8 mouse cellular contexts compared by ENCODE assay signal in genomic region chr9:106370620-106371383, GRCm38 (mm10). TPM values are rescaled to one million over a fixed set of nuclear protein-coding genes. Genes with fewer than 3 reads are reported as not detected.
A peak's percentile ranks its signal among the peaks of the same experiment; 100 is the strongest.
DNase-seq lines count a peak whose midpoint lies in the region; ATAC-seq lines count a peak whose summit lies in the region.

No protein-coding gene starts in this region.

- ATAC-seq in kidney, embryonic 16.5 days (ENCODE audit: low FRiP score, low TSS enrichment), result no peak
- no peak for ATAC-seq in embryonic facial prominence, embryonic 11.5 days (replicated peaks; ENCODE audit: insufficient number of reproducible peaks, low FRiP score, low TSS enrichment, low read depth)
- no peak for ATAC-seq in hindbrain, embryonic 13.5 days (ENCODE audit: low FRiP score)
- ATAC-seq in midbrain, embryonic 14.5 days (ENCODE audit: low FRiP score, low TSS enrichment), result no peak
- no peak for ATAC-seq in megakaryocyte progenitor cell, adult 5-6 weeks (replicated peaks; ENCODE audit: poor library complexity)

- no peak for DNase-seq in kidney, postnatal 36 days
- DNase-seq in embryonic facial prominence, embryonic 11.5 days (ENCODE audit: low spot score), result no peak
- DNase-seq in midbrain, embryonic 14.5 days, result no peak
- DNase-seq in cerebellum, adult 11 months, result no peak
- DNase-seq in gastrocnemius, postnatal 4 days (ENCODE audit: low spot score in 2 of 2), result no peak

- H3K27ac ChIP-seq in kidney, embryonic 16.5 days (ENCODE audit: low read length), result peak overlapping the region; percentile 89
- H3K27ac ChIP-seq in embryonic facial prominence, embryonic 11.5 days (replicated peaks; ENCODE audit: low read depth, low read length), result peak overlapping the region; percentile 10
- no peak overlapping the region for H3K27ac ChIP-seq in hindbrain, embryonic 13.5 days
- H3K27ac ChIP-seq in midbrain, embryonic 14.5 days (replicated peaks; ENCODE audit: low read depth, low read length), result no peak overlapping the region; the same call in 1 of the 2 replicates

- peaks cover 31% of the 10 kb centered on the region for H3K36me3 ChIP-seq in kidney, embryonic 16.5 days (ENCODE audit: insufficient read depth, low read length)
- peaks cover 9% of the 10 kb centered on the region for H3K36me3 ChIP-seq in embryonic facial prominence, embryonic 11.5 days (replicated peaks; ENCODE audit: control insufficient read depth, insufficient read depth, low read depth, low read length)
- H3K36me3 ChIP-seq in hindbrain, embryonic 13.5 days, result peaks cover 41% of the 10 kb centered on the region
- peaks cover 35% of the 10 kb centered on the region for H3K36me3 ChIP-seq in midbrain, embryonic 14.5 days (ENCODE audit: control insufficient read depth, insufficient read depth, low read length)

- WGBS in kidney, embryonic 16.5 days, result 73% methylated on average over 30 of the region's 30 CpGs
- 67% methylated on average over 30 of the region's 30 CpGs for WGBS in embryonic facial prominence, embryonic 11.5 days
- 88% methylated on average over 30 of the region's 30 CpGs for WGBS in hindbrain, embryonic 13.5 days
- WGBS in midbrain, embryonic 14.5 days, result 88% methylated on average over 30 of the region's 30 CpGs

- H3K4me2 ChIP-seq in kidney, embryonic 16.5 days (replicated peaks; ENCODE audit: low read depth, low read length), result peak overlapping the region; percentile 97
- peak overlapping the region; percentile 90 for H3K4me2 ChIP-seq in embryonic facial prominence, embryonic 11.5 days (ENCODE audit: low read depth, low read length)
- peak overlapping the region; percentile 95 for H3K4me2 ChIP-seq in hindbrain, embryonic 13.5 days
- peak overlapping the region; percentile 95 for H3K4me2 ChIP-seq in midbrain, embryonic 14.5 days (ENCODE audit: low read length)

- H3K9me3 ChIP-seq in kidney, embryonic 16.5 days (ENCODE audit: low read length), result no peaks in the 10 kb centered on the region
- no peaks in the 10 kb centered on the region for H3K9me3 ChIP-seq in embryonic facial prominence, embryonic 11.5 days (replicated peaks; ENCODE audit: control insufficient read depth, low read length)
- no peaks in the 10 kb centered on the region for H3K9me3 ChIP-seq in hindbrain, embryonic 13.5 days
- no peaks in the 10 kb centered on the region for H3K9me3 ChIP-seq in midbrain, embryonic 14.5 days (ENCODE audit: control insufficient read depth, low read length)

- peak overlapping the region; percentile 87 for H3K9ac ChIP-seq in kidney, embryonic 16.5 days (replicated peaks; ENCODE audit: low read length)
- H3K9ac ChIP-seq in embryonic facial prominence, embryonic 11.5 days (replicated peaks; ENCODE audit: low read length), result peak overlapping the region; percentile 98
- H3K9ac ChIP-seq in hindbrain, embryonic 13.5 days, result peak overlapping the region; percentile 96
- H3K9ac ChIP-seq in midbrain, embryonic 14.5 days (replicated peaks; ENCODE audit: low read length), result peak overlapping the region; percentile 88; the same call in 1 of the 2 replicates

- H3K4me3 ChIP-seq in kidney, embryonic 16.5 days (ENCODE audit: low read length), result peak overlapping the region; percentile 76
- peak overlapping the region; percentile 98 for H3K4me3 ChIP-seq in embryonic facial prominence, embryonic 11.5 days (ENCODE audit: low read depth, low read length)
- peak overlapping the region; percentile 86 for H3K4me3 ChIP-seq in hindbrain, embryonic 13.5 days
- H3K4me3 ChIP-seq in midbrain, embryonic 14.5 days (replicated peaks; ENCODE audit: low read depth, low read length), result peak overlapping the region; percentile 76

- no peaks in the 10 kb centered on the region for H3K27me3 ChIP-seq in kidney, embryonic 16.5 days (ENCODE audit: insufficient read depth, low read length)
- H3K27me3 ChIP-seq in embryonic facial prominence, embryonic 11.5 days (ENCODE audit: control insufficient read depth, insufficient read depth, low read length), result no peaks in the 10 kb centered on the region
- 0 out of 2 replicates have a peak, but pooled peaks cover 5% of the 10 kb centered on the region for H3K27me3 ChIP-seq in hindbrain, embryonic 13.5 days
- H3K27me3 ChIP-seq in midbrain, embryonic 14.5 days (ENCODE audit: control insufficient read depth, insufficient read depth, low read length), result no peaks in the 10 kb centered on the region

- peaks cover 37% of the 10 kb centered on the region for H3K4me1 ChIP-seq in kidney, embryonic 16.5 days (ENCODE audit: insufficient read depth, low read length)
- peaks cover 8% of the 10 kb centered on the region for H3K4me1 ChIP-seq in embryonic facial prominence, embryonic 11.5 days (ENCODE audit: control insufficient read depth, insufficient read depth, low read length)
- H3K4me1 ChIP-seq in hindbrain, embryonic 13.5 days (replicated peaks), result peaks cover 56% of the 10 kb centered on the region
- H3K4me1 ChIP-seq in midbrain, embryonic 14.5 days (ENCODE audit: control insufficient read depth, insufficient read depth, low read length), result peaks cover 23% of the 10 kb centered on the region

RNA-seq across cellular contexts. Expression of gene Dusp7, which starts 2.4 kb away (rescaled TPM):
- 13.6 and 13.7 TPM in 2 replicates for polyA plus RNA-seq in kidney, embryonic 16.5 days (2015; fragmentation: Nextera tagmentation; extraction: Ambion mirVana)
- 52.2 and 55.1 TPM in 2 replicates for polyA plus RNA-seq in embryonic facial prominence, embryonic 11.5 days (2014; fragmentation: Nextera tagmentation; extraction: Ambion mirVana)
- 9.9 and 10.3 TPM in 2 replicates for polyA plus RNA-seq in hindbrain, embryonic 13.5 days (2015; fragmentation: Nextera tagmentation; extraction: Ambion mirVana)
- 16.2 and 19.9 TPM in 2 replicates for polyA plus RNA-seq in midbrain, embryonic 14.5 days (2014; fragmentation: Nextera tagmentation; extraction: Ambion mirVana)
- total RNA-seq in megakaryocyte progenitor cell, adult 5-6 weeks (2015), result 31.6 and 41.9 TPM in 2 replicates
- 10.8 and 15.0 TPM in 2 replicates for total RNA-seq in megakaryocyte progenitor cell, adult 5-6 weeks (2017)
- total RNA-seq in gastrocnemius, postnatal 4 days (2021), result 10 to 100 TPM; 23.9 to 25.5 TPM

RNA-seq across cellular contexts. Expression of gene Rpl29, which starts 58.5 kb away (rescaled TPM):
- polyA plus RNA-seq in kidney, embryonic 16.5 days (2015; fragmentation: Nextera tagmentation; extraction: Ambion mirVana), result 947 and 1,016 TPM in 2 replicates
- polyA plus RNA-seq in embryonic facial prominence, embryonic 11.5 days (2014; fragmentation: Nextera tagmentation; extraction: Ambion mirVana), result 1,035 and 1,040 TPM in 2 replicates
- polyA plus RNA-seq in hindbrain, embryonic 13.5 days (2015; fragmentation: Nextera tagmentation; extraction: Ambion mirVana), result 704 TPM in 2 replicates
- polyA plus RNA-seq in midbrain, embryonic 14.5 days (2014; fragmentation: Nextera tagmentation; extraction: Ambion mirVana), result 708 and 777 TPM in 2 replicates
- total RNA-seq in megakaryocyte progenitor cell, adult 5-6 weeks (2015), result 3,403 and 3,618 TPM in 2 replicates
- 1,606 and 1,752 TPM in 2 replicates for total RNA-seq in megakaryocyte progenitor cell, adult 5-6 weeks (2017)
- 100 to 1,000 TPM; 526 to 599 TPM for total RNA-seq in gastrocnemius, postnatal 4 days (2021)

Comparison
In these comparisons a context has a peak if more than half of its experiments do, and no peak if none do; other contexts are left out.
1. H3K27ac ChIP-seq: peak in kidney, embryonic 16.5 days (single experiment) and embryonic facial prominence, embryonic 11.5 days (single experiment); none in hindbrain, embryonic 13.5 days (single experiment) and midbrain, embryonic 14.5 days (single experiment).
2. Peak in every context shown above with its lines, with median percentiles within 50 percentile points of each other: H3K4me2 ChIP-seq, H3K4me3 ChIP-seq and H3K9ac ChIP-seq.